Mouse (Mus musculus) thymus, postnatal 25 days (tissue): ENCODE measurements around the gene Barhl2.

Experiments
- DNase-seq: peaks from one replicate; pipeline ENCODE4 v3.0.0; 2022

Gene Barhl2

GRCm38 (mm10) chr5:106457986-106458476, at the start of gene Barhl2:
Gene Barhl2 (minus strand): TSS chr5:106458166.
- no peak for DNase-seq

- no peak for DNase-seq
Observed at GRCm38 (mm10) chr5:106506061-106506460, 48.1 kb upstream of the Barhl2 start.

DNA sequence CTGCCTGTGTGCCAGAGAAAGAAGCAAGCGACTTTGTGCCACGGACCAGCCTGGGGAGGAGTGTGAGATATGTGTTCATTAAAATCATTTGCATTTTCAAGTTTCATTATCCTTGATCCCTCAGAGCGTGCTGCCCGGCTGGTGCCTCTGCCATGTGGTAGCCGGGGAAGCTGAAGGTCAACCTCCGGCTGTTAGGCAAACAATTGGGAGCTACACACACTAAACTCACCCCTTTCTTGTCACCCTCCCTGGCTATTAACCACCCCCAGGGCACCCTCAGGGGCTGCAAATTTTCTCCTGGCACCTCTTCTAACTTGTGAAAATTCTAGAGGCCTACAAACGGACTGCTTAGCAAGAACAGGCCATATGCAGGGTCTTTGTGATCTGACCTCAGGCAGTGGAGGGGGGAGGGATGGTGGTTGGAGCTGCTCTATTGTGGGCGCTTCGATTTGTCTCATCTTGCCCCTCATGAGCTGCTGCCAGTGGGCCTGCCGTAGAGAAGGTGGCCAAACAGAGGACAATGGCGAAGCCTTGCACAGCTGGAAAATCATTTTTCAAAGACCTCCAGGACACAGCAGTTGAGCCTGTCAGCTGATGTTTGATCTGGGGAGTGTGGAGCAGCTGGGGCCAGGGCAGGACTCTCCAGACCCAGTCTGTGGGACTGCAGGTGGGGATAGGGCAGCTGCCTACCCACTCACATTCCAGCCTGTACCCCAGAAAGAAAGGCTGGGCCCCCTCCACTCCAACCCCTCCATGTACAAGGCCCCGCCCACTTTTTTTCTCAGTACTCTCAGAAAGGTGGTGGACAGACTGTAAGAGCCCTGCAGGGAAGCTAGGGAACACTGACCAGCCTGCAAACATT, 44.9 kb upstream of the Barhl2 start:
- no peak for DNase-seq

- DNase-seq: no peak
Observed at GRCm38 (mm10) chr5:106502271-106502670, 44.3 kb upstream of the Barhl2 start.

GRCm38 (mm10) chr5:106491771-106492170, 33.8 kb upstream of the Barhl2 start:
- DNase-seq: no peak

- no peak for DNase-seq
Observed at GRCm38 (mm10) chr5:106472105-106472500, 14.1 kb upstream of the Barhl2 start.

DNA sequence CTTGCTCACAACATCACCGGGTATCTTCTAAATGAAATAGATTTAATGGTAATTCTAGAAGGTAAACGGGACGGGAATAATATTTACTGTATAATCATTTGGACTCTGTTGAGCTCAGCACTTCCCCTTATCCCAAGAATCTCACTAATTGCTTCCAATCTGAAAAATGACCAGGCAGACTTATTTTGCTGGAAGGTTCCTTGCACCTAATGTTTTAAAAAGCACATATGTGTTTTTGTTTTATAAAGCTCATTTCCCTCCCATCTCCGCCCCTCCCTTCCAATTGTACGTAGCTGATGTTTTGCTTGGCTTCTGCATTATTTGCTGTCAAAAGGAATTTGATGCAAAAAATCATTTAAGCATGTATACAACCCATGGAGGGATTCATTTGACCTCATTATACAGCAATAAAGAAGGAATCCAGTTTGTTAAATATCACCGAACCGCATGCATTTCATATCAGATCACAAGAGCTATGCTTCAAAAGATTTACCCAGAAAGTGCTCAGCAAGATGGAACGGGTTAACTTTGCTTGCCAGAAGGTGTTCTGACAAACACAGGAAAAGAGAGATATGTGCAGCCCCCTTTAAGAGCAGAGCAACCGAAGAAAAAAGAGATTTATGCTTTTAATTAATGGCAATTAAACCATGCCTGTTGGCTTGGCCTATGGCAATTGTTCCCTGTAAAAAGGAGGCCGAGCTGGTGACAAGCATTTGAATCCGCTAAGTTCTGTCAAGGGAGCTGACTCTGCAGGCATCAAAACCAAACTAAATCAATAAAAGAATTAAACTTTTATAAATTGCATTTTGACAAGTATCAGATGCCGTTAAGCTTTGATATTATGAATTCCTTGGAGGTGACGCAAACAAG, 13.5 kb upstream of the Barhl2 start:
- DNase-seq: no peak

- DNase-seq: no peak
Observed at GRCm38 (mm10) chr5:106465129-106465790, 7.3 kb upstream of the Barhl2 start.

GRCm38 (mm10) chr5:106464336-106465128, 6.6 kb upstream of the Barhl2 start:
- no peak for DNase-seq

- no peak for DNase-seq
Observed at GRCm38 (mm10) chr5:106463661-106464191, 5.8 kb upstream of the Barhl2 start.

DNA sequence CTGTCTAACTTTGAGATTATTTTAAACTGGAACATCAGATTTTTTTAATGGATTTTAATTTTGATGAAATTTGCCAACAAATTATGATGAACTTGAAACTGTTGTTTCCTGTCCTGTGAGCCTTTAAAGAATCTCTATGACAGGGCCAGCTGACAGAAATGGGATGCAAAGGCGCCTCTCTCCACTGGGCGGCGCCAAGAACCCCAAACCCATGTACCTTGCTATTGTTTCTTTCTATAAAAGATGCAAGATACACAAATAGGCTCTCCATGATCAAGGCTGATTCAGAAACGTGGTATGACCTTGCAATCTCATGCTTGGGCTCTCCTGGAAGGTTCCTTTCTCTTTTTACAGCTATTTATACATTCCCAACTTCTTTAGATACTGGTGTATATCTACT, 3.9 kb upstream of the Barhl2 start:
- DNase-seq: peak; percentile 39

- no peak for DNase-seq
Observed at GRCm38 (mm10) chr5:106461431-106461830, 3.5 kb upstream of the Barhl2 start.

GRCm38 (mm10) chr5:106460535-106460934, 2.6 kb upstream of the Barhl2 start:
- DNase-seq: no peak

- DNase-seq: no peak
Observed at GRCm38 (mm10) chr5:106460001-106460511, 2.1 kb upstream of the Barhl2 start.

DNA sequence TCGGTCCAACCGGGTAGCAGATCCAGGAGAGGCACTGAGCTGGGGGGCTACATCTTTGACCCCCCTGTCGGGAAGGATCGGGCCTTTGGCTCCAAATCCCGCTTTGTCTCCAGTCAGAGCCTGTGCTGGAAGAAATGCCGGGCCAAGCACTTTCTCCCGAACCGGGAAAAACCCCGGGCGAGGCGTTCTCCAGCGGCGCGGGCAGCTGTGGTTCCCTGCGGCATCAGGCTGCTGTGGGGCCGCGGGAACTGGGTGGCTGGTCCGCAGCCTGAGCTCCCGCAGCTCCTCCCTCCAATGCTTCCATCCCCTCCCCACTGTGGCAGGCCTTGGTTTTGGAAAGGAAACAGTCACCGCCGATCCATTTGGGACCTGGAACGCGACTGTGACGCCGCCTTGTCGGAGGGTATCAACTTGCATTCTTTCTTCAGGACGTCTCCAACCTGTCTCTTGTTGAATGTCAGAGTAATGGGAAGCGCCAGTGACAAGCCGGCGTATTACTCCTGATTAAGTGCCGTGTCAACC, 1.2 kb upstream of the Barhl2 start:
- DNase-seq: no peak

DNA sequence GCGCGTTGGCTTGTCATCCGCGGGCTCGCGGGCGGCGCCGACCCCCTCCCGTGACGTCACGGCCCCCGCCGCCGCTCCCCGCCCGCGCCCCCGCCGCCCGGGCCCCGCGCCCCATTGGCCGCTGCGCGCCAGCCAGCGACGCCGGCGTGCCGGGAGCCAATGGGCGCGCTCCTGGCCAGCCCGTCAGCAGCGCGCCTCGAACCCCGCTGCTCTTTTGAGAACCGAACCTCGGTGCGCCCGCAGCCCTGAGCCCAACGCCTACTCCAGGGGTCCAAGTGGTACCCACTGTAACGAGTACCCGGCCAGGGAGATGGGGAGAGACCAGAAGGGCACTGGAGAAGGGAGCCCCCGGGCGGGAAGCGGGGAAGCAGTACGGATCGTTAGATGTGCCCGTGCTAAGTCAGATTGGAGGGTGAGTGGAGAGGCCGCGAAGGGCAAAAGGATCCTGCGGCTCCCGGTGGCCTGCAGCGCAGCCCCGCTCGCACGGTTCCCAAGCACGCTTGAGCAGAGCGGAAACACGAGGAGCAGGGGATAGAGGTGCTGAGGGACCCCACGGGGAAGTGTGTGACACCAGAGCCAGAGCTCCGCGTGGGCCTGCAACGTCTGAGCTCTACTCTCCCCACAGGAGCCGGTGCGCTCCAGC, 632 bp upstream of the Barhl2 start:
- peak; percentile 24 for DNase-seq

- no peak for DNase-seq
Observed at GRCm38 (mm10) chr5:106457111-106457925, 648 bp downstream of the Barhl2 start.

GRCm38 (mm10) chr5:106455984-106456383, 2.0 kb downstream of the Barhl2 start:
- no peak for DNase-seq

DNA sequence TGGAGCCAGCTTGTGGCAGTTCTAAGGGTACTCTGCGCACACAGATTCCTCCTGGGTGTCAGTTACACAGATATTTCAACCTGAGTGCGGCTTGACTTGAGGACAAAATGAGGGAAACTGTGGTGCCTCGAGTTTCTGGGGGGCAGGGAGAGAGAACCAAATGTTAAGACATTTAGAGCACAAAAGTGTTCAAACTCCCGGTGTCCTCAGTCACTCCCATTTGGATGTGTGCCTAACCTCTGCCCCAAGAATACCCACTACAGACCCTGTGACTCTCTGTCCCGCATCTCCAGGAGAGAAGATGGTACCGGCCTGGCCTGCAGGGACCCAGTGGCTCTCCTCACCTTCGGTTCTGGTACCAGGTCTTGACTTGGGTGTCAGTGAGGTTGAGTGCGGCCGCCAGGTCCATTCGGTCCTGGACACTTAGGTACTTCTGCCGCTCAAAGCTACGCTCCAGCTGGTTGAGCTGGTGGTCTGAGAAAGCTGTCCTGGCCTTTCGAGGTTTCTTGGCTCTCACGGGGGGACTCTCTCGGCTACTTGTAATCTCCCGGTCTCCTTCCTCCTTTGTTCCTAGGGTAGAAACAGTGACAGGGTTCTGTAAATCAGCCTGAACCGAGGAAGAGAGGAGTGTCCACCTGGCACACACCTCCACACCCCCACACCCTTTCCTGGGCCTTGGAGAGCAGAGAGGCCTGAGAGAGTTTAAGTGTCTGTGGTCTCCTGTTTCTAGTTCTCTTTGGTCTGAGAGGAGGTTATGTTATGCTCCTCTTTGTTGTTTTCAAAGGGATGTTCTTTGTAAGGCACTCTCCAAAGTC, 2.7 kb downstream of the Barhl2 start:
- no peak for DNase-seq
